Mouse (Mus musculus) layer of hippocampus, postnatal 10 days (tissue): ENCODE results near the gene Sfi1. TPM values are rescaled to one million over a fixed set of nuclear protein-coding genes. Genes with fewer than 3 reads are reported as not detected.
A peak's percentile ranks its signal among the peaks of the same experiment; 100 is the strongest.
"Not testable (repeated sequence)": the region's sequence is repeated elsewhere in the genome, so short reads cannot be mapped to it uniquely, and the experiment has no call there.

Experiments used
- DNase-seq, 2 experiments: peaks; one replicate each; pipeline ENCODE4 v3.0.0; 2021; ENCODE audit warnings: low spot score in 2 of 2
- long read RNA-seq: library from polyadenylated mRNA; stranded (forward); transcript quantifications from one replicate; pipeline ENCODE4 v2.0.0, GENCODE M21; 2023
- total RNA-seq, 2 experiments: library from RNA; stranded (reverse); gene quantifications; 2 replicates each; pipeline ENCODE4 v1.2.3; 2021

Sfi1 gene
- 10 to 100 TPM; 50.6 to 81.4 TPM for total RNA-seq
- long read RNA-seq, partial matches to known transcripts: 5 of 17 reads
- long read RNA-seq, other reads (novel, unspliced or antisense): 11 of 17 reads

DNA sequence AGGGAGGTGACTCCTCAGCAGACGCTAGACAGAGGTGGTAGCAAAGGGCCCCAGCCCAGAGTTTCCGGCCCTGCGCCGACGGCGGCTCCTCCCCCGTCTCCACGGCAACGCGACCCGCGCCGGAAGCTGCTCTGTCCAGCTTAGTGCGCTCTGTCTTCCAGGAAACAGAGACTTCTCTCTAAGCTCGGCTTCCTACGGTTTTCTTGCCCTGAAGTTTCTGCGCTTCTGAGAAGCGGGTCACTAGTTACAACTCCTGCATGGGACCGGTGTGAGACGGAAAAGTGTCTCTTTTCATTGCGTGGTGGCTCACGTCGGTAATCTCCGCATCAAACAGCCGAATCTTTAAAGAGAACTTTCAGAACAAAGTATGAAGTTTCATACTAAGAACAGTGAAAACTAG is at the start of gene Sfi1:
Sfi1 (minus strand) TSS at position 101 of the 400 bp plus-strand sequence.
- DNase-seq: no peak

DNA sequence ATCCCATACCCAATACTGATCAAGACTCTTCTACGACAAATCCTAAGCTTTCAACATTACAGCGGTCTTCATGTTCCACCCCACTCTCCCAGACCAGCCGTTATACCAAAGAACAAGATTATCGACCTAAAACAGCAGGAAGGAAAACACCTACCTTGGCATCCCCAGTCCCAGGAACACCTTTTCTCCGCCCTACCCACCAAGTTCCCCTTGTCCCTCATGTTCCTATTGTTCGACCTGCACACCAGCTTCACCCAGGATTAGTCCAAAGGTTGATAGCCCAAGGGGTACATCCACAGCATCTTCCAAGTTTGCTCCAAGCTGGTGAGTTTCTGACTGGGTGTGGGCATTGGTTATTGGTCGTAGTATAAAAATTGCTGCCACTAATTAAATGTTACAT is 49.1 kb upstream of the Sfi1 start:
- DNase-seq: no peak

DNA sequence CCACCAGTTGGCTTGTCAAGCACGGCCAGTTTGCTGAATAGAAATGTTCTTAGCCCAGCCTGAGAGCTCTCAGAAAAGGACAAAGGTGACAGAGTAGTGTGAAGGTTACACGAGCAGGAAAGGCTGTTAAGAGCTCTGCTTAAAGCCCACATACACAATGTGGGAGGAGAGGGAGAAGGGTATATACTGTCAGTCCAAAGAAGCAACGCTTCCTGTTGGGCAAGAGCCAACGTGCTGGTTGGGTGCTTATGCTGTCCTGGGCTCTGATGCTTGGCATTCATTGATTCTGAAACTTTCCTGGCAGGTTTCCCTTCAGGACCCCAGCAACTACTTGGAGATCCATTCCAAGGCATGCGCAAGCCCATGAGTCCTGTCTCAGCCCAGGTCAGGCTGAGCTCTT is 42.0 kb upstream of the Sfi1 start:
- DNase-seq: no peak

DNA sequence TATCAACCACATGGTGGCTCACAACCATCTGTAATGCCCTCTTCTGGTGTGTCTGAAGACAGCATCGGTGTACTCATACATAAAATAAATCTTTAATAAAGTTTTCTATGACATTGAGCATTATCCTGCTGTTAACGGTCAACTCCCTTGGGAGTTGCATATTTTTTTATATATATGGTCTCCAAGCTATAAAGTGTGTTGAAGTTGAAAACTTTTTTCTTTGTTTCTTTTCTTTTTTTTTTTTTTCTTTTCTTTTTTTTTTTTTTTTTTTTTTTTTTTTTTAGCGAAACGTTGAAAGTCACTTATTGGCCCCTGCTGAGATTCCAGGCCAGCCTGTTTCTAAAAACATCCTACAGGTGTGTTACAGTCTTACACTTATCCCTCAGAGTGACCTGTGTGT is 40.4 kb upstream of the Sfi1 start:
- DNase-seq: no peak

DNA sequence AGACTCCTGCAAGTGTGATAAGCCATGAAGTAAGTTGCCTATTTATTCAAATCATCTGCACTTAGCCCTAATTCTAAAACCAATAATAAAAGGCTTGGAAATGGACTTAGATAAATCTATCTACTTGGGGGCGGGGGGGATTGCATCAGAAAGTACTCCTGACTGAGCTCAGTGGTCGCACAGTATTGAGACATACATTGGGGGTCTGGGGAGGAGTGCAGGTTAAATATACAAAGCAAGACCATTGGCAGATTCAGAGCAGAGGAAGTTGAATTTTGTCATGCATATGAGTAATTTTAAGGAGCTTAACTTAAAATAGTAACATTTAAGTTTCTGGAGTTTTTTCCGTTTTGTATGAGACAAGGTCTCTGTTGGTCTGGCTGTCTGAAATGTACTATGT is 39.0 kb upstream of the Sfi1 start:
- no peak for DNase-seq

DNA sequence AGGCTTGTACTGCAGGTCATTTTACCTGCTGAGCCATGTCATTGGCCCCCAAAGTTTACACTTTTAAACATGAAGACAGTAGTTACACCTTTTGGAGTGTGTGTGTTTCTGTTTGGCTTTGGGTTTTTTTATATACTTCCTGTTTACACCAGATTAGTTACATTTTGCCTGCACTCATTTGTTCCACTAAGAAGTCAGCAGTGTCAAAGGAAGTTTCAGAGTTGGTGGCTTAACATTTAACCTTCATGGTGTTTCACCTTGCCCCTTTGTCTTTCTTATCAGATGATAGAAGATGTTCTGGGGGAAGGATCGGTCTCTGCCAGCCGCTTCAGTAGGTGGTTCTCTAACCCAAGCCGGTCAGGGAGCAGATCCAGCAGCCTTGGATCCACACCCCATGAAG is 33.9 kb upstream of the Sfi1 start:
- DNase-seq: no peak

DNA sequence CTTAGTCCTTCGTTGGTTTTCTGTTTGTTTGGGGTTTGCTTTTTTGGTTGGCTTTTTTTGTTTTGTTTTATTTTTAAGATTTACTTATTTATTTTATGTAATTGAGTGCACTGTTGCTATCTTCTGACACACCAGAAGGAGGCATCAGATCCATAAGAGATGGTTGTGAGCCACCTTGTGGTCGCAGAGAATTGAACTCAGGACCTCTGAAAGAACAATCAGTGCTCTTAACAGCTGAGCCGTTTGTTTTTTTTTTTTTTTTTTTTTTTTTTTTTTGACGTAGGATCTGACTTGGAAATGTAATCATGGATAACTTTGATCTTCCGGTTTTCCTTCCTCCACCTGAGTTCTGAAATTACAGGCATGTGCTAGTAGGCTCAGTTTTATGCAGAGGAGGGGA is 29.8 kb upstream of the Sfi1 start:
- no peak for DNase-seq

DNA sequence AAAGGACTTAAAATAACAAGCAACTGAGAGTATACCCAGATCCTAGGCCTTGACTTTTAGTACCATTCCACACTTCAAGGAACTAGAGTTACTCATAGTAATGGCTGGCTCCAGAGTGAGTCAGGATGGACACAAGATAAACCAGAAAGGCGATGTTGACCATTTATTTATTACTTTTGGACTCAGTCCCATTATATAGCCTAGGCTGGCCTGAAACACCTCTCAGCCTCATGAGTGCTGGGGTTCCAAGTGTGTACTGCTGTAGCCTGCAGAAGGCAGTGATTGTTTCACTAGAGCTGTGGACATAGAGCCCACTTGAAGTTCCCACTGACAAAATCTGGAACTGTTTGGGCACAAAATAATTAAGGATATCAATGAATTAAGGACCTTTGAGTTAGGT is 19.3 kb upstream of the Sfi1 start:
- no peak for DNase-seq

DNA sequence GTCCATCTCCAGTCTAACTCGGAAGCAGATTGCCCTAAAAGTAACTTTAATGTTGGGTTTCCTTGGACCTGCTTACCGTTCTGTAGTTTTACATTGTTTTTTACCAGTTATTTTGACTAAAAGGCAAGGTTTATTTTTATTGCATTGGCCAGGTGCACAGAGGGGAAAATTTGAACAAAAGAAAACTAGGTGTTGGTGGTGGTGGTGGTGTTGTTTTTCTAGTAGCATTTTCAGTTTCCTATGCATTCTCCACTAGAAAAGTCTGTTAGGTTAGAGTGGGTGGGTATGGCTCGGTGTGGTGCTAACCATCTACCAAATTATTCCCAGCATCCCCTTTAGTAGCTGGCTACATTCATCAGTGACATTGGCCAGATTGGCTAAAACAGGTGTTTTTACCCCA is 13.5 kb upstream of the Sfi1 start:
- DNase-seq: no peak

DNA sequence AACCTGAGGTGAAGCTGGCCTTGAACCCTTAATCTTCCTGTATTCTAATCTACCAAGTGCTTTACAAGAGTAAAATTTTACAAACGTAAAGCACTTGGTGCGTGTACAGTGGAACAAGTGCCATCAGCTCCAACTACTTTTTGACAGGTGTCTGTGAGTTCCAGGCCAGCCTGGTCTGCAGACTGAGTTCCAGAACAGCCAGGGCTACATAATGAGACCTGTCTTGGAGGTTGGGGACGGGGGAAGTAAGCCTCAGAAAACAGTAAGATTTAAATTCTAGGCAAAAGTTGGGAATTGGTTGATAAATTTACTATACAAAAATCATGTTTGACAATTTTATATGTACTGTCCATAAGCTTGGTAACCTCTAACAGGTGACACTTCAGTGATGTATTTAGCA is 11.9 kb upstream of the Sfi1 start:
- no peak for DNase-seq

DNA sequence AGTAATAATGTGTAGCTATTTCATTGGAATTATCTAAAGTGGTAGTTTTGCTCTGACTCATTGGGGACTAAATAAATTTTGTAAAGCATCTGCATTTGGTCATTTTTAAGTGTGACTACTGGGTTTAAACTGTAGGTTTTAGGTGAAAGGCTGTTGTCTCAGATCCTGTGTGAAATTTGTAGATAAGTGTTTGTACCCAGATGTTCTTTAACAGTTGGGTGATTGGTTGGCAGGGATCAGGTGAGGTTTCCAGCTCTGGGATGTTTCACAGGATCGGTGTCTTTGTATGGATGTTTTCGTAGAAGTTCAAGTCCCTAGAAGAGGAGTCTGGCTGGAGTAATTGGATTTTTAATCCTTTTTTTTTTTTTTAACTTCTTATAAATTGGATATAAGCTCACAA is 10.5 kb upstream of the Sfi1 start:
- no peak for DNase-seq

DNA sequence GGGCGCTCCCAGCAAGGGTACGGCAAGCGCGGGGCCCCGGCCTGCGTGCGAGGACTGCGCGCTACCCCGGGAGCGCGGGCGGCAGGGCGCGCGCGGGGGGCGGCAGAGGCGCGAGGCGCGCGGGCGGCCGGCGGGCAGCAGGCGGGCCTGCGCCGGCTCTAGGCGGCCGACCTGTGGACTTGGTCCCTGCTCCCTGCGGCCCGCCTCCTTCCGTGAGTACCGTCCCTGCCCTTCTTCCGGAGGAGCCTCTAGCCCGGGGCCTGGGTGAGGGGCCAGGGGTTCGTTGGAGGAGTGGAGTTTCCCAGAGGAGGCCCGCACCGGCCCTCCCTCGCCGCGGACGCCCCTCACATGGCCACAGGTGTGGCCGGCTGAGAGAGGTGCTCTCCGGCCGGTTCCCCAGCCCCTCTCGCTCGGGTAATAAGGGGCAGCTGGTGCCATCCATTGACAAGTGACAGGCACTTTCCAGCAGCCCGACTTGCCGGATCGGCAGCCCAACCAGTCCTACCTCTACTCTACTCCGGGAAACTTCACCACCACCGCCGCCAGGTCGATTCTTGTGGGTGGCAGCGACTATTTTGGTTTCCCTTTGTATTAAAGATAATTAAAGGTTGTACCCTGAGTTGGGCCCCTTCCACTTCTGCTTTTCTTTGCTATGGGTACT is 9.6 kb upstream of the Sfi1 start:
- peak; percentile 53 to 66 for DNase-seq

DNA sequence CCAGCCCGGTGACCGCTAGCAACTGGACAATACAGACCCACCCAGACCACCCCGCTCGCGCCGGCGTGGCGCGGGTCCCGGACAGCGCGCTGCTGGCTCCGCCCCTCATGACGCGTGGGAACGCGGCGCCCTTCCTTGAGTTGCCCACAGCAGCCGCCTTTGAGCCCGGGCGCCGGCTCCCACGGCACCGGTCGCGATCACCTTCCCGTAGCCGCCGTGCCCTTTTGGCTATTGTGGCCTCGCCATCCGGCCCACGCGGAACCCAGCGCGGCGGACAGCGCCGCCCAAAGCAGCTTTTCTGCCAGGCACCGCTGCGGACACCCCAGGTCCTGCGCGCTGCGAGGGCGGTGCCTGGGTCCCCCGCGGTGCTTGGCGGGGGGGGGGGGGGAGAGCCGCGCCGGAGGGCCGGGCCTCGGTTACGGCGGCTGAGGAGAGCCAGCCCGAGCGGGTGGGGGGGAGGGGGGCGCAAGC is 9.0 kb upstream of the Sfi1 start, which contains the start of gene Eif4enif1:
Eif4enif1 (plus strand) TSS at position 162 of the 471 bp plus-strand sequence.
- peak; percentile 92 for DNase-seq

DNA sequence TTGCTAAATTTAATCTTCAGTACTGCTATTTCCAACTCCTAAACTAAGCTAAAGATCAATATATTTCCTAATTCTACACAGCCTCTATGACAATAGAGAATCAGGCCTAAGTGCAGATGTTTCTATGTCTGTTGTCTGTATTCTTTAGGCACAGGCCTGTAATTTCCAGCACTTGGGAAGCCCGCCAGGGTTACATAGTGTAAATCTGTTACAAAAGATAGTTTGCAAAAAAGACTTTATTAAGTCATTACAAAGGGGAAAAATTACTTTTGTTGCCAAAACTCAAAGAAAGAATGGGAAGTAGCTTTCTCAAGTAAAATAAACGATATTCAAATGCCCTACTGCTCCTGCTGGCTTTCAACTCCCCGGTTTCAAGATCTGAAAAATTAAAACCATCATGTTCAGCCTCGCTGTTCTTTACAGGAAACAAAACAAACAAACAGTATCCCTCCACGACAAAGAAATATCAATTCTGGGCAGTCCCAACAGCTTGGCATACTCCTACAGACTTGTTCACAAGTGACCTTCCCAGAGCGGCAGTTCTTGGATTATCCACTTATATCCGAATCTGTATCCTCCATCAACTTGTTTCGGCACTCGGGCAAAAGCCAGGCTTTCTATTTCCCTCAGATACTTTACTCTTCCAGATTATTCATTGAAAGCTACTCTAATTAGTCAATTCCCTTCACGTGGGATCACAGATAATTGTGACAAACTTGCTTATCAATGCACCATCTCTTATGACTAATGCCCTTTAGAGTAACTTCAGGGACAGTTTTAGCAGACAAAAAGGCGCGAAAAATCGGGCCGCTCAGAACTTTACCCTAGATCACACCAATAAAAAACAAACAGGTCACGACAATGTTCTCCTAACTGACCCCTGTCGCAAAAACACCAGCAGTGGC is 8.3 kb upstream of the Sfi1 start:
- DNase-seq: no peak

DNA sequence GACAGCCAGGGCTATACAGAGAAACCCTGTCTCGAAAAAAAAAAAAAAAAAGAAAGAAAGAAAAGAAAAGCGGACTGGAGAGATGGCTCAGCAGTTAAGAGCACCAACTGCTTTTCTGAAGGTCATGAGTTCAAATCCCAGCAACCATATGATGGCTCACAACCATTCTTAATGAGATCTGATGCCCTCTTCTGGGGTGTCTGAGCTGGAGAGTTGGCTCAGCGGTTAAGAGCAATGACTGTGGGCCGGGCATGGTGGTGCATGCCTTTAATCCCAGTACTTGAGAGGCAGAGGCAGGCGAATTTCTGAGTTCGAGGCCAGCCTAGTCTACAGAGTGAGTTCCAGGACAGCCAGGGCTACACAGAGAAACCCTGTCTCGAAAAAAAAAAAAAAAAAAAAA is 7.4 kb upstream of the Sfi1 start:
- DNase-seq: not testable (repeated sequence)

DNA sequence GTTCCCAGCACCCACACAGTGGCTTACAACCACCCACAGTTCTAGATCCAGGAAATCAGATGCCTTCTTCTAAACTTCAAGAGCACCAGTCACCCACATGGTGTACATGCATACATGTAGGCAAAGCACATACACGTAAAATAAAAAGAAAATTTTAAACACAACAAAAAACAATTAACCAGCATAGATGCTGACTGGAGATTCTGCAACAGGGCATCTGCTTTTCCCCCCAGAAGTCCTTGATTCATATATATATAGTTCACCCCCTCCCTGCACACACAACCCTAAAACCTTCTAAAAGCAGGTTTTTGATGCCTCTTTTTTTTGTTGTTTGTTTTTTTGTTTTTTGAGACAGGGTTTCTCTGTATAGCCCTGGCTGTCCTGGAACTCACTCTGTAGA is 10.6 kb downstream of the Sfi1 start:
- DNase-seq: not testable (repeated sequence)

DNA sequence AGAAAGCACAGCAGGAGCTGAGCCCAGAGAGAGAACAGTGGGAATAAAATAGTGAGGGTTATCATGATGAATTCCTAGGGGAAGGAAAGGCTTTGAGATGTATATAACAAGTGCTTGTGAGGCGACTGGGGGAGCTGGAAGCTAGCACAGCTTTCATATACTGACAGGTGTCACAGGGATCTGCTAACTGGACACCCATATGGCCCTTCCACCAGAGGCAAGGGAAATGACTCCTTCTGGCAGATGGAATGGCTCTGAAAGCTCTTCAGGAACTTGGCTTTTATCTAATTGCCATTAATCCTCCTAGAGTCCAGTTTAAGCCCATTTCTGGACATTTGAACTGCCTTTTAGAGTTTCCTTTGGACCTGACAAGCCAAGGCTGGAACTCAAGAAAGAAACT is 11.3 kb downstream of the Sfi1 start:
- DNase-seq: not testable (repeated sequence)

DNA sequence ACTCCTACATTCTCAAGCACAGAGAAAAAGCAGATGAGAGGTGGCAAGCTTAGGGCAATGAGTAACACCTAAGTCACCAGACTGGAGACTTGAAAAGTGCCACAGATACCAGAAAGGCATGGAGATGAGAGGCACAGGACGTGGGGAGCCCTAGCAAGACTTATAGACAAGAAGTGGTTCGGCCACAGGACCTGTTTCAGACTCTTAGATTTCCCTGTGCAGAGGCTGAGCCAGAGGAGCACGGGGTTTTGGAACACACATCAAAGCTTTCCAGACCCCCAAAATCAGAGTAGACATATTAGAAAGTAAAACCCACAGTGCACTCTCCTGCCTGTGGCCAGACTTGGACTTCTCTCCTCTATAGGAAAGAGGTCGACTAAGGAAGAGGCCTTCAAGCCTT is 12.0 kb downstream of the Sfi1 start:
- peak; percentile 56 to 68 for DNase-seq

DNA sequence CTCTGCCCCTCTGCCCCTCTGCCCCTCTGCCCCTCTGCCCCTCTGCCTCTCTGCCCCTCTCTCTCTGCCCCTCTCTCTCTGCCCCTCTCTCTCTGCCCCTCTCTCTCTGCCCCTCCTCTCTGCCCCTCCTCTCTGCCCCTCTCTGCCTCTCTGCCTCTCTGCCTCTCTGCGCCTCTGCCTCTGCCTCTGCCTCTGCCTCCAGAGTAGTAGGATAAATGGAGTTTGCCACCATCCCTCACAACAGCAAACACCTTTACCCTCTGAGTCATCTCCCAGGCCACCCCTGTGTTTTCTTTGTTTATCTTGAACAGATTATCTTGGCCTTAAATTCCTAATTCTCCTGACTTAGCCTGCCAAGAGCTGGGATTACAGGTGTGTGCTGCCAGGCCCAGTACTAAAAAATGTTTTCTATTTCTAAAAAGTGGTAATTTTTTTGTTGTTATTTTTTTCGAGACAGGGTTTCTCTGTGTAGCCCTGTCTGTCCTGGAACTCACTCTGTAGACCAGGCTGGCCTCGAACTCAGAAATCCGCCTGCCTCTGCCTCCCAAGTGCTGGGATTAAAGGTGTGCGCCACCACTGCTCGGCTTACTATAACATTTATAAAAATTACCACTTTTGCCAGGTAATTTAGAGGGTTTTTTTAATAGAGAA is 12.6 kb downstream of the Sfi1 start:
- DNase-seq: not testable (repeated sequence)

DNA sequence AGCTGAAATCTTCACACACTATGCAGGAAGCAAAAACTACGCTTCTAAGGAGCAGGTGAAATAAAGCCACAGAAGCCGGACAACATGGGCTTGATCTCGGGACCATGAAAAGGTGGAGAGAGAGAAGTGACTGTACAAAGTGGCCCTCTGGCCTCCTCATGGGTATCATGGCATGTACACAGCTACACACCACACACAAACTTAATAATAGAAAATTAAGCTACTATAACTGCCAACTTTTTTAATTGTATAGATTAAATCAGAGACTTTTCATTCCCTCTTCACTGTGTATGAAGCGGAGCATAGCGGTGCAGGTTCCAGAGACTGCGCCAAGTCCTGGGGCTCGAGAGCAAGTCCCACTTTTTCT is 13.6 kb downstream of the Sfi1 start:
- peak; percentile 16 to 26 for DNase-seq

DNA sequence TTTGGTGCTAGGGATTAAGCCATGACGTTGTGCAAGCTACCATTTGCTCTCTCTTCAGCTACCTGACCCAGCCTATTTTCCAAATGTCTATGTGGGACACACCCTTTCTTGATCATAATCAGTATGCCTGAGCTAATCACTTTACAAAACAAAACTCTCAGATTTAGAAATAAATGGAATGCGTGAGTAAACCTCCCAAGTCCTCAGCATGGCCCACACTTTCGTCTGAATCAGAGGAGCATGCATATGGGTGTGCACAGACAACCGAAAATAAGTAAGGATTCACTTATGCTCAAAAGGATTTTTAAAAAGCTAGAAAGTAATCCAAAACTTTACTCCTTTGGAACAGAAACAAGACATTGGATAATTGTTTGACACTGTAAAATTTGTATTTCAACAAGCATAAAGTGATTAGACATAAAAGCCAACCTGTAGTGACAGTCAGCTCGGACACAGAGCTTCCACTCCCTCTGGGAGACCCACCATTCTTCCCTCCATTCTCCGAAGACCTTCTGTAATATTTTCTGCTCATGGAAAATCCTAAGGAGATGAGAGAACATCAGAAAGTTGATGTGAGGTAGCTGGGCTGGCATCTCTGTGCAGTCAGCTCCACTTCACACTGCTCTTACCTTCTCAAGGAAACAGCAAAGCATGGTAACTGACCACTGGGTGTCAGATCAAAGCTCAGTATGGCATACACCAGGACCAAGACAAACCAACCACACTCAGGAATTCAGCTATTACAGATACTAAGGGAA is 14.1 kb downstream of the Sfi1 start:
- DNase-seq: peak in 1 of 2 experiments; percentile 27
